Mouse (Mus musculus): ENCODE data around the gene H2al1b.

Gene H2al1b

GRCm38 (mm10) chrX:11345762-11346161 lies 43.5 kb downstream of the H2al1b start:
- DNase-seq (ENCODE audit: extremely low read depth, insufficient read length, low spot score), result no peak

- DNase-seq (ENCODE audit: extremely low read depth, insufficient read length, low spot score), result no peak
Observed at GRCm38 (mm10) chrX:11346756-11347155, 44.5 kb downstream of the H2al1b start.

All from 3134 (cell line).